Mouse (Mus musculus): ENCODE data around the gene 1500015O10Rik.
A peak's percentile ranks its signal among the peaks of the same experiment; 100 is the strongest.

The 1500015O10Rik gene

GRCm38 (mm10) chr1:43730491-43730924, at the start of gene 1500015O10Rik:
1500015O10Rik (plus strand) TSS chr1:43730602.
- DNase-seq (ENCODE audit: extremely low spot score), result no peak

GRCm38 (mm10) chr1:43689983-43690382, 40.4 kb upstream of the 1500015O10Rik start:
- no peak for DNase-seq (ENCODE audit: extremely low spot score)

- no peak for DNase-seq (ENCODE audit: extremely low spot score)
Observed at GRCm38 (mm10) chr1:43690507-43690906, 39.9 kb upstream of the 1500015O10Rik start.

- DNase-seq (ENCODE audit: extremely low spot score), result no peak
Observed at GRCm38 (mm10) chr1:43694076-43694475, 36.3 kb upstream of the 1500015O10Rik start.

GRCm38 (mm10) chr1:43694851-43695545, 35.4 kb upstream of the 1500015O10Rik start:
- DNase-seq (ENCODE audit: extremely low spot score), result no peak

- peak; percentile 50 for DNase-seq (ENCODE audit: extremely low spot score)
Observed at GRCm38 (mm10) chr1:43698577-43699000, 31.8 kb upstream of the 1500015O10Rik start.

- DNase-seq (ENCODE audit: extremely low spot score), result no peak
Observed at GRCm38 (mm10) chr1:43714841-43715240, 15.6 kb upstream of the 1500015O10Rik start.

- no peak for DNase-seq (ENCODE audit: extremely low spot score)
Observed at GRCm38 (mm10) chr1:43717967-43718366, 12.4 kb upstream of the 1500015O10Rik start.

- no peak for DNase-seq (ENCODE audit: extremely low spot score)
Observed at GRCm38 (mm10) chr1:43718793-43719192, 11.6 kb upstream of the 1500015O10Rik start.

GRCm38 (mm10) chr1:43722459-43722858, 7.9 kb upstream of the 1500015O10Rik start:
- no peak for DNase-seq (ENCODE audit: extremely low spot score)

- no peak for DNase-seq (ENCODE audit: extremely low spot score)
Observed at GRCm38 (mm10) chr1:43732100-43732499, 1.7 kb downstream of the 1500015O10Rik start.

GRCm38 (mm10) chr1:43732657-43733056, 2.3 kb downstream of the 1500015O10Rik start:
- DNase-seq (ENCODE audit: extremely low spot score), result no peak

- peak; percentile 57 for DNase-seq (ENCODE audit: extremely low spot score)
Observed at GRCm38 (mm10) chr1:43737812-43738518, 7.6 kb downstream of the 1500015O10Rik start.

GRCm38 (mm10) chr1:43738519-43738894, 8.1 kb downstream of the 1500015O10Rik start:
- DNase-seq (ENCODE audit: extremely low spot score), result no peak

GRCm38 (mm10) chr1:43754448-43755312, 24.3 kb downstream of the 1500015O10Rik start:
- no peak for DNase-seq (ENCODE audit: extremely low spot score)

- no peak for DNase-seq (ENCODE audit: extremely low spot score)
Observed at GRCm38 (mm10) chr1:43760085-43760484, 29.7 kb downstream of the 1500015O10Rik start.

GRCm38 (mm10) chr1:43764481-43764880, 34.1 kb downstream of the 1500015O10Rik start:
- DNase-seq (ENCODE audit: extremely low spot score), result no peak

- DNase-seq (ENCODE audit: extremely low spot score), result no peak
Observed at GRCm38 (mm10) chr1:43766328-43766727, 35.9 kb downstream of the 1500015O10Rik start.

- no peak for DNase-seq (ENCODE audit: extremely low spot score)
Observed at GRCm38 (mm10) chr1:43768385-43768990, 38.1 kb downstream of the 1500015O10Rik start.

GRCm38 (mm10) chr1:43769348-43769747, 38.9 kb downstream of the 1500015O10Rik start:
- DNase-seq (ENCODE audit: extremely low spot score), result no peak

GRCm38 (mm10) chr1:43770032-43770431, 39.6 kb downstream of the 1500015O10Rik start:
- DNase-seq (ENCODE audit: extremely low spot score), result no peak

- DNase-seq (ENCODE audit: extremely low spot score), result no peak
Observed at GRCm38 (mm10) chr1:43772694-43773093, 42.3 kb downstream of the 1500015O10Rik start.

All from embryo, embryonic 9.5 days (tissue).